Mouse (Mus musculus) adrenal gland, postnatal 14 days (tissue): ENCODE measurements around the gene Agbl3. TPM values are rescaled to one million over a fixed set of nuclear protein-coding genes. Genes with fewer than 3 reads are reported as not detected.

Experiments used
- DNase-seq: peaks from one replicate; pipeline ENCODE4 v3.0.0; 2021; ENCODE audit warnings: mixed read lengths
- long read RNA-seq, 2 experiments: library from polyadenylated mRNA; stranded (forward); transcript quantifications; one replicate each; pipeline ENCODE4 v2.0.0; 2021
- total RNA-seq: library from RNA; stranded (reverse); gene quantifications from 2 replicates; pipeline ENCODE4 v1.2.3, GENCODE M21; 2021

Gene Agbl3
- 12.5 and 17.1 TPM in 2 replicates for total RNA-seq
- long read RNA-seq, experiment 1, transcript Agbl3-203 (4 exons, 805 nt) = major isoform, 17 of 26 reads
- long read RNA-seq, experiment 1, partial matches to known transcripts = 1 of 26 reads
- long read RNA-seq, experiment 1, other reads (novel, unspliced or antisense) = 5 of 26 reads
- long read RNA-seq, experiment 2, transcript Agbl3-203 (4 exons, 805 nt) = major isoform, 9 of 14 reads
- long read RNA-seq, experiment 2, partial matches to known transcripts = 3 of 14 reads
- long read RNA-seq, experiment 2, other reads (novel, unspliced or antisense) = 2 of 14 reads

DNA sequence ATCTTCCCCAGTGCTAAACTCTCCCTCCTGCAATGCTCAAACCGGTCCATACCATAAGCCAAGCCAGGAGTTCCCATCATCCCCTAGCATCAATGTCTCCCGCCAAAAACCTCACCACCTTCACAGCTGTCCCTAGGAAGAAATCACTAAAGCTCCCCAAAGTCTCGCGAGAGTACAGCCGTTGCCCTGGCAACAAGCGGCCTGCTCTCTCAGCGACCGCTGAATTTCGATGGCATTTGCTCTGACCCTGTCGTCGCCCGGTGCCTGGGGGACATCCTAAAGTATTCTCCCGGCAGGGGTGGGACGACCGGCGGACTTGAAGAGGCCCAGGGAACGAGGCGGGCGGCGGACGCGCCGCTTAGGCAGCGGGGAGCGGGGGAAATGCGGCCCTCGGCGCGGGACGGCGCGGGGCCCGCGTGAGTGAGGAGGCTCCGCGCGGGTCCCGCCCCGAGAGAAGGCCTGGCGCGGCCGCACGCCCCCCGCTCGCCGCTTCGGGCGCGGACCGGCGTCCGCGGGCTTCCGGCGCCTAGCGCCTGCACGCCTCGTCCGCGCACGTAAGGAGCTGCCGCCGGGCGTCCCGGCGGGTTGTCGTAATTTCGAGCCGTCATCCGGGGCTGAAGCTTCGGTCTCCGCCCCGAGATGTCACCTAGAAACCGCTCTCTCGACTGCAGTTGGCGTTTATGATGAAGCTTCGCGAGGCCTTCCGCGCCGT lies at the start of gene Agbl3:
TSS of gene Agbl3 (plus strand) at position 202 of the 712 bp plus-strand sequence.
- DNase-seq = peak; percentile 98

DNA sequence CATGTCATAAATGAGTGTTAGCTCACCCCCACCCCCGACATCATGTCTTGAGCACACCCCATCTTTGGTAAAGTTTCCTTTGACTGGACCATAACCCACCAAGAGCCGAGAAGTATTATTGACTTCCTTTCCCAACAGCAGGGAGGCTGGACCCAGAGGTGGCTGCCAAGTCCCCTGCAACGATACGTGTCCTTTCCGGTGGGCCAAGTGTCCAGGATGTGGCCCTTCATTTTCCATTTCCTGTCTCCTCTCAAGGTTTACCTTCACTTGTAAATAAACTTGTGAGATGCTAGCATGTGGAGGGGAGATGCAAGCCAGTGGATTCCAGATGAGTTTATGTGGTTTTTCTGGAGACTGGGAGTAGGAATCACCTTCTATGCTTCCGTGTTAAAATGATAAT lies 49.2 kb upstream of the Agbl3 start:
- DNase-seq = peak; percentile 28

GRCm38 (mm10) chr6:34731529-34731928 lies 48.7 kb upstream of the Agbl3 start:
- no peak for DNase-seq

DNA sequence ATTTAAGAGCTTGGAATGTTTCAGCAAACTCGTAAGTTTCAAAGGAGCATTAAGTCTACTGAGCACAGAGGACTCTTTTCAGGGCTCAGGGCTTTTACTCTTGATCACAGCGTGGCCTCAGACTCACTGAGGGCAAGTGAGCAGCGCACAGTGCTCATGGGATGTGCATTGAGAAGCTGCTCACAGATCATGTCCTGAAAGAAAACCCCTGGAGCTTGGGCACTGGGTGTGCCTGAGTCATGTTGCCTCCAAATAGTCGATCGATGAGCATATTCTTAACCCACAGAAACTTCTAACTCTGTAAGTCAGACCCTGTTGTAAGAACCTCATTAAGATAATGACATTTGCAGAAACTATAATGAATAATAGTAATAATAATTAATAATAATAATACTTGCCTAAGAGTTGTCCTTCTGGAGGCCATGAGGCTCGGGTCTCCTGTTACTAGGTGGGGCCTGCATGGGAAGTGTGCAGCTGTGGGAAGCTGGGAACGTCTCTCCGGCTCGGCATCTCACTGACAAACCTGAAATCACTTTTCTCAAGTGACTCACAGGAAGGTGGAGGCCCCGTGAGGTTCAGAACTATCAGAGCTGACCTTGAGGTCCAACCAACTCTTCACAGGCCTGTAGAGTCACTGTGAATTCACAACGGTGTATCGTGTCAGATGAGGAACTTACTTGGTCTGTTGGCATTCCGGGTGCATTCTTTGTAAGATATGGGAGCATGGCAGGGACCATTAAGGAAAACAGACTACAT lies 45.1 kb upstream of the Agbl3 start:
- DNase-seq = no peak

DNA sequence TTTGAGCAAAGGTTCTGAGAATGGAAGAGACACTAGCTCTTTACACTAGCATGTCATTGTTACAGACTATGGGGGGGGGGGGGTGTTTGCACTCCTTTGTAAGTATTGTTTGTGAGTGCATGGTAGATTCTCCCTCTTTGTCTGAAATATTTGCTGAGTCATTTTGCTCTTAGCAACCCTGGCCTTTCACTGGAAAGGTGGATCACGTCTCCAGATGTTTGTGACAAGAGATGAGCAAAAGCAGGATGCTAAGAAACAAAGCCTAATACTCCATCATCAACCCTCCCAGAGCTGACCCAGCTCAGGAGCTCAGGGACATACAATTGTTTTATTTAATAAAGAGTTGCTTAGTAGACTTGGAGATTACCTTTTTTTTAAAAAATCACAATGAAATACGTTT lies 43.3 kb upstream of the Agbl3 start:
- DNase-seq = no peak

GRCm38 (mm10) chr6:34743946-34744345 lies 36.3 kb upstream of the Agbl3 start:
- DNase-seq = no peak

DNA sequence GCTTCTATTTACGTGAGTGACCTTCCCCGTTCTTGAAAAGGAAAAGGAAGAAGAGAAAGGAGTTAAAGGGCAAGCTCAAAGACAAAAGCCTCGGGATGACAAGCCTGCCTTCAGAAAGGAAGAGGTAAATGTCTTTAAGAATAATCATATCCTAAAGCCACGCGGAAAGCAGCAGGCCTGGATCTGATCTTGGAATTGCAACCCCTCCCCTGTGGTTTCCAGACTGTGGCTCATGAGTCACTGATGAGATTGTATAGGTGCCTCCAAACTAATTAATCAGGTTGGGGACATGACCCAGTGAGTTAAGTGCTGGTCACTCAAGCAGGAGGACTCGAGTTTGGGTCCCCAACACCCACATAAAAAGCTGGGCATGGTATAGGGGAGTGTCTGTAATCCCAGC lies 32.4 kb upstream of the Agbl3 start:
- no peak for DNase-seq

DNA sequence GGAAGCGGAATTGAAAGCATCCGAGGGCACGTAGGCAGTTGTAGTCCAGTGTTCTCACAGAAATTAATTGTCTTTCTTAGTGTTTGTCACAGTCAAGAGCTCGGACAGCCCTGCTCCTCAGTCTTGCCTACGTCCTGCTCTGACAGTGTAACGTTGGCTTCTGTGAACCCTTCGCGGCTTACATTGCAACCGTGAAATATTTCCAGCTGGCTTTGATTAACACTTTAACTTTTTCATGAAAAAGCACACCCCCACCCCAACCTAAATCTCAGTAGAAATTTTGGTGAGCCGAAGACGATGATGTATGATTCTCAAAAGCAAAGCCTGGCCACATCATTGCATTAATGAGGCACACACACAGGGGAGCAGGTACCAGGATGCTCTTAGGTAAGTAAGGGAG lies 31.7 kb upstream of the Agbl3 start:
- no peak for DNase-seq

- DNase-seq = no peak
These were observed 30.7 kb upstream of the Agbl3 start for GRCm38 (mm10) chr6:34749526-34749925.

DNA sequence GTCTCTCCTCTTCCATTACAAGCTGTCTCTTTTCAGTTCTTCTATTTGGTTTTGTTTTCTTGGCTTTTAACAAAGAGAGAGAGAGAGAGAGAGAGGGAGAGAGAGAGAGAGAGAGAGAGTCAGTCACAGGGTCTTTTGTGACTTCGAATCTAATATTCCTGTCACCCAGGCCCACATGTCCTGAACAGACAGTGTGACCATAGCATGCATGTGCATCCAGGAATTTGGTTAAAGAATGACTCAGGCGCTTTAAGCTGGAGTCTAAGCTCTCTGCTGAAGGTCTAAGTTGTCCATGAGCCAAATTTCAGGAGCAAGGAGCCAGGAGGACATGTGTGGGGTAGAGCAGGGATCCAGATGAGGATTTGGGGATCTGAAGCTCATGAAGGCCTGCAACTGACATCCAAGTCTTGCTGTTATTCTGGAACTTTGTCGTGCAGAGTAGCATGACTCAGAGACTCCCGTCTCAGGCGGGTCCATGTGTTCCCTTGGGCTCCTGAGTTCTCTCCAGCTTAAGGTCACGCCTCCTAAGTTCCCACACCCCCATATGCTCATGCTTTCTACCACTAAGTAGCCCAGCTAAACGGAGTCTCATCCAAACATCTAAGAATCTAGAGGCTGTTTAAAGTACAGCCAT lies 29.6 kb upstream of the Agbl3 start:
- no peak for DNase-seq

DNA sequence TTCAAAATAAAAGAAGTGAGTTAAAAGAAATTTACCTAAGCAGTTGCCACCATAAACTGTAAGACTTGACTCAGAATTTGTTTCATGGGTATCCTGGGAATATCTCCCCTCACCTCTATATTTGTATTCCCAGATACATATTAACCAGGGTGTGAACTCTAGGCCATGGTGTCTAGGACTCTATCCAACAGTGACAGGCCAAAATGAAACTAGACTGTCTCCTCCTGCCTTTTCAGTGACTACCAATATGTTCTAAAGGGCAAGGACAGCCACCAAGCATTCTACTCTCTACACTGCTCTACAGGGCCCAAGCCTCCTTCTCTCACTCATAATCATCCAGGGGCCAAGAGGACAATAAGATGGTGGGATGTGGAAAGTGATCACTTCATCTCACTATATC lies 28.6 kb upstream of the Agbl3 start:
- no peak for DNase-seq

DNA sequence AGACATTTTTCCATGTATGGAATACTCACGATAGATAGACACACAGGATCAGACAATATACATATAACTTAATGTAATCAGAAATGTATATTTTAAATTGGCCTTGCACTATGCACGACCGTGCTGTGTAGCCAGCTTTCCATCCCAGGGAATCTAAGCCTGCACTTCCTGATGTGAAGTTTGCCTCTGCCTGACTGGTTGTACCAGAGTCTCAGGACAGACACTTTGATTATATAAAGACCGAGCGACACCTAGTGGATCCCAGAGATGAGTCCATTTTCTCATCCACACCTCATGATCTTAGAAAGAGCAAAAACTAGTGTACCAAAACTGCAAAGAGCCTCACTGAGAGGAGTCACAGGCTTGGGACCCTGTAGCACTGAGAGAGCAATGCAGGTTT lies 25.8 kb upstream of the Agbl3 start:
- DNase-seq = peak; percentile 68

GRCm38 (mm10) chr6:34758340-34758739 lies 21.9 kb upstream of the Agbl3 start:
- no peak for DNase-seq

DNA sequence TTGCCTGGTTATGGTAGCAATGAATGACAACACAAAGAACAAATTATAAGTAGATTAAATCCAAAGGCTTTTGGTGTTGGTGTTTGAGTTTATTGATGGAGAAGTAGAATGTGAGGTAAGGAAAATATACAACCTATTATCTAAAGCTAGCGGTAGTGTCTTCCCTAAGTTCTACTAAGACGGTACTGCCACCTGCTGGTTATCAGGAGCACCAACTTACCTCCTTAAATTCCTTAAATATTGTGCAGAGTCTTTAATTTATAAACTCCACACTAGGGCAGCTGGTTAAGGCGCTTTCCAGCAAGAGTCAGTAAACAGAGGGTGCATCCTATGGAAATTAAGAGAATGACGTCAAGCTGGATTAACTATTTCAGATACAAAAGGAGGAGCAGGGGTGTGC lies 20.2 kb upstream of the Agbl3 start:
- peak; percentile 60 for DNase-seq

- DNase-seq = no peak
These were observed 14.5 kb upstream of the Agbl3 start for GRCm38 (mm10) chr6:34765721-34766120.

- DNase-seq = no peak
These were observed 10.2 kb upstream of the Agbl3 start for GRCm38 (mm10) chr6:34769984-34770383.

- no peak for DNase-seq
These were observed 9.7 kb upstream of the Agbl3 start for GRCm38 (mm10) chr6:34770491-34770890.

DNA sequence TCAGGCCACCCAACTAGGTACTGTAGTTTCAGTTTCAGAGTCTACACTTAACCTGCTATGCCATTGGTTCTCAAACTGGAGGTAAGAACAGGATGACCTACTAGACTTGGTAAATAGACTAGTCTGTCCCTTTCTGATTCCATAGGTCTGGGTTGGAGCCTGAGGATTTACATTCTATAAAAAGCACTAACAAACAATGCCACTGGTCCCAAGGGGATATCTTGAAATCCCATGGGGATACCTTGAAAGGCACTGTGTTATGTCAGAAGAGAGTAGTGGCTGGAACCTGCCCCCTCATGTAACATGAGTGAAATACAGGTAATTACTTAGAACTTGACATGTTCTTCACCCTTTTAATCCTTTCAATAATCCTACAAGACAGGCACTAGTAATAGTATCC lies 3.8 kb upstream of the Agbl3 start:
- DNase-seq = no peak

DNA sequence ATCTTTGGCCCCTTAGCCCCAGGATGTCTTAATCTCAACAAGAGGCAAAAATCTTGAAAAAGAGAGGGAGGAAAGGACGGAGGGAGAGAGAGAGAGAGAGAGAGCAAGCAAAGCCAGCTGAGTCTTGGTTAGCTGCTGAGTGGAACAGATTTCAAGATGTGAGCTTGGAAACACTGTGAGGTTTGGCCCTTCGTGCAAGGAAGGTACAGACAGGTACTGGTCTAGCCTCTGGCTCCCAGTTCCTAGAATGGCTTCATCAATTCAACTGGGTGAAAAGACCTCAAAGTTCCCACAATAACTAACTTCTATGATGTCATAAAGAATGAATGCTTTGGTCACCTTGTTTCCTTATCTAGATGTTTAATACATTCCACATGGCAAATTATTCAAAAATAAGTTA lies 3.1 kb upstream of the Agbl3 start:
- no peak for DNase-seq

GRCm38 (mm10) chr6:34777981-34778668 lies 2.1 kb upstream of the Agbl3 start:
- no peak for DNase-seq

- DNase-seq = no peak
These were observed 684 bp downstream of the Agbl3 start for GRCm38 (mm10) chr6:34780943-34781289.

DNA sequence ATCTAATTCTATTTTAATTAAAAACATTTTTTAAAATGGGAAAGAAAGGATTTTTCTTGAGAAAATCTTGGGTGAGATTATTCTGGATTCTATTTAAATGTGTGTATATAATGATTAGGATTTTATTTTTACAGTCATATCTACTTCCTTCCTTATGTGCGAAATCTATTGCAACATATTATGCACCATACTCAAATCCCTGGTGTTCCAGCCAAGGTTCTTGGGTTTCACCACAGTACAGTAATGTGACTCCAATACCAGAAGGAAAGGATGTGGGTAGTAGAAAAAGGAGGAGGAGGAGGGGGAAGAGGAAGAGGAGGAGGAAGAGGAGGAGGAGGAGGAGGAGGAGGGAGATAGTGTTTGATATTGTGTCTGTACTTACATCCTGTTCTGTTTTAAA lies 2.3 kb downstream of the Agbl3 start:
- DNase-seq = no peak
